Mouse (Mus musculus): ENCODE measurements around the gene Gm21454. TPM values are rescaled to one million over a fixed set of nuclear protein-coding genes. Genes with fewer than 3 reads are reported as not detected.

The Gm21454 gene
- not detected in 2 replicates for polyA plus RNA-seq (2012; rRNA removed)

DNA sequence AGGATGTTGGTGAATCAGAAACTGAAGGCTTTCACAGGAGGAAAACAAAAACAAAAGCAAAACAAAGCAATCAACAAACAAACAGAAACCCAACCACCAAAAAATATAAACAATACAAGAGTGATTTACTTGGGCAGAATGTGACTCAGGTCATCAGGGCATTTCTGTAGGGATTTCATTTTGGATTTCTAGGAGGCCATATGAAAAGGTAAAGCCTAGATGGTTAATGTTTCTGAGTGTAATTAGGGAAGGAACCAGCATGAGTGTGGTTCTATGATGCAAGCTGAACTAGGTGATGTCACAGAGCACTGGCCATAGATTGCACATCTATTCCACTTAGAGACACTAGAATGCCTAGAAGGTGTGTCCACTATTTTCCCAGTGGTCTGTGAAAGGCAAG lies at the start of gene Gm21454, which contains the start of gene Gm21440:
Gene Gm21454, plus strand, starts transcription at position 352 of the 400 bp plus-strand sequence.
Gene Gm21440, plus strand, starts transcription at position 301 of the 400 bp plus-strand sequence.

DNA sequence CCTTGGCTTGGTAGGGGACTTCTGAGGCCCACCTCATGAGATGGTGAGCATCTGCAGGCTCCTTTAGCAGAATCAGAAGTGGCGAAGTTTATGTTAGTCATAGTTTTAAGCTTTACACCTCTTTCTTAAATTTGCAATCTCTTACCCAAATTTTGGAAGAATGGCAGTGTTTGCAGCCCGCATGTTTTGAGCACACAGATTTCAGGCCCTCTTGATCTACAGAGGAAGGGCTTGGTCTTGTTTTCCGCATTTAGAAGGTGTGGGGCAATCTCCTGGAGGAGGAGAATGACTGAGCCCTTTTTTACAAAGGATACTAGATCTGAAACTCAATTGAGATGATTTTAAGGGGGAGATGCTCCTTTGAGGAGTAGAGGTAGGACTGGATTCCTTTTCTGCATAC lies 28.4 kb upstream of the Gm21454 start, which contains the start of gene Gm21828:
Gene Gm21828, minus strand, starts transcription at position 101 of the 400 bp plus-strand sequence.

DNA sequence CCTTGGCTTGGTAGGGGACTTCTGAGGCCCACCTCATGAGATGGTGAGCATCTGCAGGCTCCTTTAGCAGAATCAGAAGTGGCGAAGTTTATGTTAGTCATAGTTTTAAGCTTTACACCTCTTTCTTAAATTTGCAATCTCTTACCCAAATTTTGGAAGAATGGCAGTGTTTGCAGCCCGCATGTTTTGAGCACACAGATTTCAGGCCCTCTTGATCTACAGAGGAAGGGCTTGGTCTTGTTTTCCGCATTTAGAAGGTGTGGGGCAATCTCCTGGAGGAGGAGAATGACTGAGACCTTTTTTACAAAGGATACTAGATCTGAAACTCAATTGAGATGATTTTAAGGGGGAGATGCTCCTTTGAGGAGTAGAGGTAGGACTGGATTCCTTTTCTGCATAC lies 96.7 kb downstream of the Gm21454 start, which contains the start of gene Gm21725:
Gene Gm21725, minus strand, starts transcription at position 101 of the 400 bp plus-strand sequence.

Other genes with a start within 250 kb of the Gm21454 start
- not detected in 2 replicates for gene Gm20807, start 209.6 kb upstream of the Gm21454 start, polyA plus RNA-seq (2012; rRNA removed)
- not detected in 2 replicates for gene Gm21891, start 119.0 kb upstream of the Gm21454 start, polyA plus RNA-seq (2012; rRNA removed)
- not detected in 2 replicates for gene Gm21425, start 90.5 kb upstream of the Gm21454 start, polyA plus RNA-seq (2012; rRNA removed)
- gene Gm21828, start 28.5 kb upstream of the Gm21454 start, polyA plus RNA-seq (2012; rRNA removed) = not detected in 2 replicates
- not detected in 2 replicates for gene Gm21440, start 51 bp upstream of the Gm21454 start, polyA plus RNA-seq (2012; rRNA removed)
- not detected in 2 replicates for gene Gm21725, start 96.6 kb downstream of the Gm21454 start, polyA plus RNA-seq (2012; rRNA removed)
- gene Gm21866, start 213.1 kb downstream of the Gm21454 start, polyA plus RNA-seq (2012; rRNA removed) = not detected in 2 replicates
- gene Gm20773, start 241.6 kb downstream of the Gm21454 start, polyA plus RNA-seq (2012; rRNA removed) = not detected in 2 replicates